Mouse (Mus musculus) CH12.LX (cell line): ENCODE results near the gene Anapc5. TPM values are rescaled to one million over a fixed set of nuclear protein-coding genes. Genes with fewer than 3 reads are reported as not detected.
A peak's percentile ranks its signal among the peaks of the same experiment; 100 is the strongest.

Experiments used
- DNase-seq: peaks from one replicate; pipeline ENCODE4 v3.0.0-alpha.2; 2013; ENCODE audit errors: extremely low read depth
- H3K27ac ChIP-seq: 2 replicates; pipeline ENCODE4 v1.5.1; 2012; ENCODE audit warnings: low read depth, mild to moderate bottlenecking, control low read depth, moderate library complexity; ENCODE audit not compliant: insufficient read depth
- H3K27me3 ChIP-seq: replicated peaks from 2 replicates; pipeline ENCODE3; 2012; ENCODE audit warnings: inconsistent platforms
- H3K36me3 ChIP-seq, 2 experiments: replicated peaks in 1 of 2; 2 replicates each; pipeline versions ENCODE3 to v1.6.1; 2012; ENCODE audit warnings: inconsistent platforms in 1 of 2, low read length in 1 of 2, mild to moderate bottlenecking in 1 of 2, mixed read lengths in 1 of 2, moderate library complexity in 1 of 2; ENCODE audit not compliant: control insufficient read depth in 1 of 2, insufficient read depth in 1 of 2
- H3K4me1 ChIP-seq, 2 experiments: 2 replicates each; pipeline ENCODE4 v1.6.1; 2012; ENCODE audit warnings: inconsistent platforms in 1 of 2, moderate library complexity in 1 of 2; ENCODE audit not compliant: insufficient read depth in 2 of 2, control insufficient read depth in 1 of 2
- H3K4me2 ChIP-seq: 2 replicates; pipeline ENCODE4 v1.6.1; 2012; ENCODE audit warnings: low read depth, mild to moderate bottlenecking, control low read depth; ENCODE audit not compliant: poor library complexity, insufficient read depth, severe bottlenecking
- H3K4me3 ChIP-seq, 3 experiments: fragments of 150-350 bp in 1 of 3; sonication (generic) in 1 of 3; replicated peaks in 1 of 3; 2 replicates each; pipeline versions ENCODE3 to v1.5.1; 2011 to 2012; ENCODE audit warnings: low read depth in 2 of 3, low read length in 2 of 3, mild to moderate bottlenecking in 2 of 3, moderate library complexity in 2 of 3, control low read depth in 1 of 3, improper control_type of control experiment in 1 of 3, inconsistent platforms in 1 of 3, mixed read lengths in 1 of 3; ENCODE audit not compliant: poor library complexity in 1 of 3
- H3K79me2 ChIP-seq: replicated peaks from 2 replicates; pipeline ENCODE4 v1.6.1; 2012; ENCODE audit warnings: mild to moderate bottlenecking, moderate library complexity; ENCODE audit not compliant: control insufficient read depth, poor library complexity, insufficient read depth, severe bottlenecking; ENCODE audit errors: extremely low read depth
- H3K9ac ChIP-seq: 2 replicates; pipeline ENCODE4 v1.6.1; 2012; ENCODE audit warnings: low read depth, mild to moderate bottlenecking, control low read depth, moderate library complexity; ENCODE audit not compliant: insufficient read depth
- H3K9me3 ChIP-seq: replicated peaks from 2 replicates; pipeline ENCODE3; 2012; ENCODE audit warnings: low read length, inconsistent platforms, mixed read lengths
- CHD2 ChIP-seq: IDR thresholded peaks from 2 replicates; pipeline ENCODE4 v1.6.1; 2011; ENCODE audit warnings: low read length, improper control_type of control experiment
- CTCF ChIP-seq, 2 experiments: IDR thresholded peaks in 1 of 2; conservative IDR thresholded peaks in 1 of 2; 2 replicates each; pipeline ENCODE4 v1.5.1; 2011 to 2012; ENCODE audit warnings: low read depth in 2 of 2, low read length in 2 of 2, improper control_type of control experiment in 1 of 2, inconsistent platforms in 1 of 2, mild to moderate bottlenecking in 1 of 2, moderate library complexity in 1 of 2
- E2F4 ChIP-seq: IDR thresholded peaks from 2 replicates; pipeline ENCODE4 v1.6.1; 2011; ENCODE audit warnings: low read depth, low read length, improper control_type of control experiment; ENCODE audit not compliant: insufficient replicate concordance
- ELF1 ChIP-seq: IDR thresholded peaks from 2 replicates; pipeline ENCODE4 v1.6.1; 2014; ENCODE audit warnings: low read depth, mild to moderate bottlenecking, inconsistent platforms, low read length, improper control_type of control experiment
- GABPA ChIP-seq: IDR thresholded peaks from 2 replicates; pipeline ENCODE4 v1.6.1; 2012; ENCODE audit warnings: low read depth, low read length, improper control_type of control experiment, inconsistent platforms; ENCODE audit not compliant: insufficient replicate concordance
- JUN ChIP-seq: IDR thresholded peaks from 2 replicates; pipeline ENCODE4 v1.6.1; 2011; ENCODE audit warnings: low read depth, mild to moderate bottlenecking, low read length, improper control_type of control experiment, moderate library complexity; ENCODE audit not compliant: insufficient read depth
- JUND ChIP-seq: conservative IDR thresholded peaks from 2 replicates; pipeline ENCODE4 v1.6.1; 2011; ENCODE audit warnings: low read depth, low read length, improper control_type of control experiment
- MAFK ChIP-seq: IDR thresholded peaks from 2 replicates; pipeline ENCODE4 v1.6.1; 2011; ENCODE audit warnings: low read length, improper control_type of control experiment; ENCODE audit not compliant: insufficient replicate concordance
- MAX ChIP-seq: IDR thresholded peaks from 2 replicates; pipeline ENCODE4 v1.6.1; 2011; ENCODE audit warnings: low read length, improper control_type of control experiment
- MAZ ChIP-seq: IDR thresholded peaks from 2 replicates; pipeline ENCODE4 v1.6.1; 2012; ENCODE audit warnings: low read depth, mild to moderate bottlenecking, inconsistent platforms, low read length, improper control_type of control experiment, moderate library complexity
- MEF2A ChIP-seq: IDR thresholded peaks from 2 replicates; pipeline ENCODE4 v1.6.1; 2014; ENCODE audit warnings: low read depth, mild to moderate bottlenecking, inconsistent platforms, low read length, improper control_type of control experiment, borderline replicate concordance
- MXI1 ChIP-seq: IDR thresholded peaks from 2 replicates; pipeline ENCODE4 v1.6.1; 2011; ENCODE audit warnings: mild to moderate bottlenecking, low read depth, low read length, improper control_type of control experiment
- MYC ChIP-seq: IDR thresholded peaks from 2 replicates; pipeline ENCODE4 v1.6.1; 2011; ENCODE audit warnings: low read depth, mild to moderate bottlenecking, improper control_type of control experiment, low read length
- NRF1 ChIP-seq: IDR thresholded peaks from 2 replicates; pipeline ENCODE4 v1.6.1; 2014; ENCODE audit warnings: low read depth, mild to moderate bottlenecking, inconsistent platforms, low read length, improper control_type of control experiment, moderate library complexity
- POLR2A ChIP-seq: IDR thresholded peaks from 2 replicates; pipeline ENCODE4 v1.6.1; 2011; ENCODE audit warnings: low read depth, mild to moderate bottlenecking, improper control_type of control experiment, low read length
- POLR2AphosphoS2 ChIP-seq: IDR thresholded peaks from 2 replicates; pipeline ENCODE4 v1.6.1; 2011; ENCODE audit warnings: low read depth, low read length, improper control_type of control experiment
- RAD21 ChIP-seq: IDR thresholded peaks from 2 replicates; pipeline ENCODE4 v1.6.1; 2011; ENCODE audit warnings: low read depth, mild to moderate bottlenecking, low read length, improper control_type of control experiment, moderate library complexity
- SMC3 ChIP-seq: IDR thresholded peaks from 2 replicates; pipeline ENCODE4 v1.6.1; 2011; ENCODE audit warnings: low read depth, low read length, improper control_type of control experiment
- UBTF ChIP-seq: IDR thresholded peaks from 2 replicates; pipeline ENCODE4 v1.6.1; 2012; ENCODE audit warnings: low read depth, mild to moderate bottlenecking, inconsistent platforms, low read length, improper control_type of control experiment, moderate library complexity
- USF1 ChIP-seq: IDR thresholded peaks from 2 replicates; pipeline ENCODE4 v1.6.1; 2014; ENCODE audit warnings: low read depth, mild to moderate bottlenecking, inconsistent platforms, low read length, improper control_type of control experiment
- ZKSCAN1 ChIP-seq: IDR thresholded peaks from 2 replicates; pipeline ENCODE4 v1.6.1; 2012; ENCODE audit warnings: low read depth, inconsistent platforms, low read length, improper control_type of control experiment, borderline replicate concordance
- ZMIZ1 ChIP-seq: IDR thresholded peaks from 2 replicates; pipeline ENCODE4 v1.6.1; 2012; ENCODE audit warnings: low read depth, mild to moderate bottlenecking, inconsistent platforms, low read length, improper control_type of control experiment
- ZNF384 ChIP-seq: IDR thresholded peaks from 2 replicates; pipeline ENCODE4 v1.6.1; 2012; ENCODE audit warnings: low read depth, low read length, improper control_type of control experiment, inconsistent platforms
- dilution Hi-C: fragments of 300-500 bp; cut with MboI; formaldehyde crosslinking; loops from 2 replicates; pipeline ENCODE4 v1.14.3; 2020; ENCODE audit warnings: low sequenced_read_pairs; ENCODE audit not compliant: extremely low pct_unique_long_range_greater_than_20kb, extremely low pct_ligation_motif_present
- in situ Hi-C: fragments of 300-500 bp; cut with MboI; formaldehyde crosslinking; loops from 3 replicates; pipeline ENCODE4 v1.14.3; 2019; ENCODE audit warnings: low sequenced_read_pairs, low pct_ligation_motif_present, low pct_unique_long_range_greater_than_20kb, mixed read lengths
- polyA plus RNA-seq: library from polyadenylated mRNA; unstranded; fragments of >175 nt; gene quantifications from 2 replicates; pipeline ENCODE4 v1.2.1, GENCODE M21; 2012; ENCODE audit warnings: low read depth; ENCODE audit not compliant: insufficient read length
- total RNA-seq, 2 experiments: library from RNA; depleted of rRNA; stranded (reverse); fragments of 300-350 nt in 1 of 2; fragments of >200 nt in 1 of 2; gene quantifications; 2 replicates each; pipeline ENCODE4 v1.2.3; 2012 to 2014

Anapc5 gene
- total and polyA plus RNA-seq, 3 experiments, result 247 to 280 (median 252) TPM

DNA sequence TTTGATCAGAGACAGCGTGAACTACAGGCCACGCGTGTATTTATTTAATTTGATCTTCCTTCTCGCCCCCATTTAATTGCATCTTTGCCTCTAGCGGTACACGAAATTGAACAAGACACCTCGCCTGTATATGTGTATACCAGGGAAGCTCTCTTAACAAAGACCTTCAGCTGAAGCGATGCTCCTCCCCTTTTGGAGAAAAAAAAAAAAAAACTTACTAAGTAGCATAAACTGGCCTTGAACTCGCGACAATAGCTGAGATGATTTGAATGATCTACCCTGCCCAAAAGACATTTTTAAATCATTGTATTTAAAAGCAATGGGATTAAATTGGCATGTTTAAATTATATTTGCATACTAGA lies 366 bp upstream of the Anapc5 start:
- Histone ChIP-seq H3K27ac (no peak overlapping the region), H3K4me2 (peak overlapping the region; percentile 64), H3K9ac (0 out of 2 replicates have a peak overlapping the region, but pooled peaks have one; percentile 36), H3K9me3 (no peaks in the 10 kb centered on the region), H3K27me3 (no peaks in the 10 kb centered on the region)
- in situ Hi-C loops, result no loop called here
- DNase-seq, result no peak
- dilution Hi-C loops, result no loop called here
- peak; percentile 53; the same call in 1 of the 2 replicates for TF ChIP-seq UBTF
- 0 out of 2 replicates have a peak, but pooled peaks have one; percentile 13 for TF ChIP-seq MYC
- peak; percentile 1; the same call in 1 of the 2 replicates for TF ChIP-seq JUND
- TF ChIP-seq ZKSCAN1, result no peak
- TF ChIP-seq ZNF384, result peak; percentile 98
- TF ChIP-seq, all 38 proteins: peak for 4
- Histone ChIP-seq H3K4me1 (peaks cover 7 to 44% of the 10 kb centered on the region in 2 experiments), H3K79me2 (peaks cover 17% of the 10 kb centered on the region), H3K4me3 (peak overlapping the region; percentile 46 to 87 (median 49)), H3K36me3 (peaks cover 25 to 31% of the 10 kb centered on the region in 2 experiments)

DNA sequence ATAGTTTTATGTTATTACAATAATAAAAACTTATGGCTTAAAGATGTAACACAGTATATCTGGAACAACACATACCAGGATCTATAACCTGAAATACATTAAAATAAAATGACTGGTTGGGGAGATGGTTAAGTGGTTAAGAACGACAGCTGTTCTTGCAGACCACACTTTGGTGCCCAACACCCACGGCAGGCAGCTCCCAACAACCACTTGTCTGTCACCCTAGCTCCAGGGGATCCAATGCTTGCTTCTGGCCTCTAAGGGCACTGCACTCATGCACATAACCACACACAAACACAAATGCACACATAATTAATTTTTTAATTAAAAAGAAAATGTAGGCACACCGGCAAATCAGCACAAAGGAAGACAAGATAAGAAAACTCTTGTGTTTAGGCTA lies 8.4 kb downstream of the Anapc5 start:
- Histone ChIP-seq H3K9me3 (no peaks in the 10 kb centered on the region), H3K27me3 (no peaks in the 10 kb centered on the region), H3K27ac (no peak overlapping the region), H3K36me3 (peaks cover 59 to 76% of the 10 kb centered on the region in 2 experiments), H3K4me3 (no peak overlapping the region), H3K79me2 (no peaks in the 10 kb centered on the region; the same call in 1 of the 2 replicates), H3K9ac (no peak overlapping the region), H3K4me1 (peaks cover 0 to 6% of the 10 kb centered on the region in 2 experiments; a peak in 1 of 4 replicates), H3K4me2 (no peak overlapping the region)
- dilution Hi-C loops, result no loop called here
- in situ Hi-C loops, result no loop called here
- no peak for DNase-seq
- no peak for TF ChIP-seq MEF2A
- TF ChIP-seq ELF1, result no peak
- TF ChIP-seq MXI1, result no peak
- TF ChIP-seq POLR2A, result no peak
- no peak for TF ChIP-seq CTCF (conservative IDR thresholded peaks at IDR 0.05 in 1 of 2, IDR thresholded peaks at IDR 0.05 in 1 of 2; ENCODE audit: low read depth in 2 of 2, low read length in 2 of 2)

DNA sequence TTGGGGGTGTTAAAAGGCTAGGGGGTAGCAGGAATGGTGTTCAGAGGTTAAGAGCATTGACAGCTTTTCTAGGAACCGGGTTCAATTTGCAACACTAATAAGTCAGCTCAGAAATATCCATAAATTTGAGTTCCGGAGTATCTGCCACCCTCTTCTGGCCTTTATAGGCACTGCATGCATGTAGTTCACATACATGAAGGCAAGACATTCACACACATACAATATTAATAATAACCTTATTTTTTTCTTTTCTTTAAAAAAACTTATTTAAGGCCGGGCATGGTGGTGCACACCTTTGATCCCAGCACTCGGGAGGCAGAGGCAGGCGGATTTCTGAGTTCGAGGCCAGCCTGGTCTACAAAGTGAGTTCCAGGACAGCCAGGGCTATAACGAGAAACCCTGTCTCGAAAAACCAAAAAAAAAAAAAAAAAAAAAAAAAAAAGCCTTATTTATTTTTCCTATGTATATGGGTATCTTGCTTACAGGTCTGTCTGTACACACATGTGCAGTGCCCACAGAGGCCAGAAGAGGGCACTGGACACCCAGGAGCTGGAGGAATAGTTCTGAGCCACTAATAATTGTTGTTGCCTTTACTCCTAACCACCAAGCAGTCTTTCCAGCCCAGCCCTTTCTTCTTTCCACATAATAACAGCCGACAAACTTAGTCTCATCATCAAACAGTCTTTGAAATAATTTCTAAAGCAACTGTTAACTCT lies 9.6 kb downstream of the Anapc5 start:
- no peak overlapping the region for H3K27ac ChIP-seq
- TF ChIP-seq MYC (no peak), SMC3 (peak; percentile 66), JUND (no peak), E2F4 (no peak), MEF2A (no peak), CTCF (conservative IDR thresholded peaks at IDR 0.05 in 1 of 2, IDR thresholded peaks at IDR 0.05 in 1 of 2; ENCODE audit: low read depth in 2 of 2, low read length in 2 of 2) (peak; percentile 29 to 78), CHD2 (no peak), ZMIZ1 (no peak), NRF1 (no peak), RAD21 (peak; percentile 79), USF1 (no peak), POLR2AphosphoS2 (no peak), JUN (no peak), MAX (no peak), MAZ (no peak), MAFK (no peak), ZKSCAN1 (no peak), MXI1 (no peak), ZNF384 (peak; percentile 59), GABPA (no peak)
- peak; percentile 77 for DNase-seq
- no peak overlapping the region for H3K4me2 ChIP-seq
- dilution Hi-C loops, result no loop called here
- peaks cover 59 to 79% of the 10 kb centered on the region in 2 experiments for H3K36me3 ChIP-seq
- no peak overlapping the region for H3K9ac ChIP-seq
- no peaks in the 10 kb centered on the region for H3K9me3 ChIP-seq
- H3K4me3 ChIP-seq, result no peak overlapping the region
- H3K27me3 ChIP-seq, result no peaks in the 10 kb centered on the region
- no peaks in the 10 kb centered on the region for H3K79me2 ChIP-seq
- H3K4me1 ChIP-seq, result no peaks in the 10 kb centered on the region
- in situ Hi-C loops, result no loop called here
